Comparison of ENCODE assay signal across 7 mouse cellular contexts in genomic region chr14:50061590-50061954, GRCm38 (mm10). TPM values are rescaled to one million over a fixed set of nuclear protein-coding genes. Genes with fewer than 3 reads are reported as not detected.
A peak's percentile ranks its signal among the peaks of the same experiment; 100 is the strongest.
DNase-seq lines count a peak whose midpoint lies in the region; ATAC-seq and TF ChIP-seq lines count a peak whose summit lies in the region.

No protein-coding gene starts in this region.

- H3K9ac ChIP-seq in embryonic facial prominence, embryonic 11.5 days (replicated peaks; ENCODE audit: low read length): peak overlapping the region; percentile 80
- peak overlapping the region; percentile 68 for H3K9ac ChIP-seq in forebrain, embryonic 16.5 days (replicated peaks; ENCODE audit: low read depth, low read length)
- H3K9ac ChIP-seq in liver, embryonic 13.5 days: peak overlapping the region; percentile 68
- H3K9ac ChIP-seq in stomach, postnatal 0 days (ENCODE audit: low read length): peak overlapping the region; percentile 54

- H3K4me1 ChIP-seq in lung, adult 2 months (ENCODE audit: control insufficient read depth, insufficient read depth, low read length): no peaks in the 10 kb centered on the region
- H3K4me1 ChIP-seq in embryonic facial prominence, embryonic 11.5 days (ENCODE audit: control insufficient read depth, insufficient read depth, low read length): no peaks in the 10 kb centered on the region
- peaks cover 5% of the 10 kb centered on the region for H3K4me1 ChIP-seq in forebrain, embryonic 16.5 days (replicated peaks; ENCODE audit: control insufficient read depth, insufficient read depth, low read length)
- H3K4me1 ChIP-seq in liver, embryonic 13.5 days (replicated peaks): peaks cover 5% of the 10 kb centered on the region; the same call in 1 of the 2 replicates
- no peaks in the 10 kb centered on the region for H3K4me1 ChIP-seq in stomach, postnatal 0 days (replicated peaks; ENCODE audit: control insufficient read depth, insufficient read depth)

- H3K4me2 ChIP-seq in embryonic facial prominence, embryonic 11.5 days (ENCODE audit: low read depth, low read length): peak overlapping the region; percentile 56
- peak overlapping the region; percentile 71 for H3K4me2 ChIP-seq in forebrain, embryonic 16.5 days (ENCODE audit: low read length)
- H3K4me2 ChIP-seq in liver, embryonic 13.5 days: peak overlapping the region; percentile 90
- peak overlapping the region; percentile 92 for H3K4me2 ChIP-seq in stomach, postnatal 0 days (replicated peaks; ENCODE audit: low read depth)

- H3K27me3 ChIP-seq in embryonic facial prominence, embryonic 11.5 days (ENCODE audit: control insufficient read depth, insufficient read depth, low read length): no peaks in the 10 kb centered on the region
- H3K27me3 ChIP-seq in forebrain, embryonic 16.5 days (replicated peaks; ENCODE audit: control insufficient read depth, insufficient read depth, low read length): no peaks in the 10 kb centered on the region
- no peaks in the 10 kb centered on the region for H3K27me3 ChIP-seq in liver, embryonic 13.5 days
- H3K27me3 ChIP-seq in stomach, postnatal 0 days (ENCODE audit: control insufficient read depth, insufficient read depth, low read length): no peaks in the 10 kb centered on the region

- no peak for TF ChIP-seq POLR2A in lung, adult 2 months (IDR thresholded peaks at IDR 0.05; ENCODE audit: borderline replicate concordance, extremely low read depth, low read depth, low read length)

- no peak for DNase-seq in lung, adult 2 months
- no peak for DNase-seq in lung, adult 18-20 months
- no peak for DNase-seq in embryonic facial prominence, embryonic 11.5 days (ENCODE audit: low spot score)
- no peak for DNase-seq in liver, embryonic 13.5 days
- DNase-seq in stomach, postnatal 0 days (ENCODE audit: low spot score): no peak
- DNase-seq in natural killer cell, adult 2 months (ENCODE audit: low spot score in 2 of 2): no peak

- no peak for TF ChIP-seq EP300 in stomach, postnatal 0 days (optimal IDR thresholded peaks at IDR 0.05)

- 1% methylated on average over 13 of the region's 13 CpGs for WGBS in lung, adult 2 months
- 0% methylated on average over 13 of the region's 13 CpGs for WGBS in embryonic facial prominence, embryonic 11.5 days
- 0% methylated on average over 13 of the region's 13 CpGs for WGBS in forebrain, embryonic 16.5 days
- WGBS in liver, embryonic 13.5 days (ENCODE audit: insufficient replicate concordance): 0% methylated on average over 13 of the region's 13 CpGs
- 0% methylated on average over 11 of the region's 13 CpGs for WGBS in stomach, postnatal 0 days

- no peak for TF ChIP-seq CTCF in lung, adult 2 months (IDR thresholded peaks at IDR 0.05; ENCODE audit: insufficient read depth, low read length)
- no peak for TF ChIP-seq CTCF in stomach, postnatal 0 days (IDR thresholded peaks at IDR 0.05; ENCODE audit: low read depth)

- no peaks in the 10 kb centered on the region for H3K9me3 ChIP-seq in embryonic facial prominence, embryonic 11.5 days (replicated peaks; ENCODE audit: control insufficient read depth, low read length)
- no peaks in the 10 kb centered on the region for H3K9me3 ChIP-seq in forebrain, embryonic 16.5 days (ENCODE audit: control insufficient read depth, low read length)
- no peaks in the 10 kb centered on the region for H3K9me3 ChIP-seq in liver, embryonic 13.5 days (replicated peaks)
- H3K9me3 ChIP-seq in stomach, postnatal 0 days (ENCODE audit: control insufficient read depth, low read length): no peaks in the 10 kb centered on the region

- H3K27ac ChIP-seq in embryonic facial prominence, embryonic 11.5 days (replicated peaks; ENCODE audit: low read depth, low read length): peak overlapping the region; percentile 87
- no peak overlapping the region for H3K27ac ChIP-seq in forebrain, embryonic 16.5 days (ENCODE audit: low read length)
- H3K27ac ChIP-seq in liver, embryonic 13.5 days: no peak overlapping the region
- H3K27ac ChIP-seq in stomach, postnatal 0 days (replicated peaks): no peak overlapping the region

- ATAC-seq in embryonic facial prominence, embryonic 11.5 days (replicated peaks; ENCODE audit: insufficient number of reproducible peaks, low FRiP score, low TSS enrichment, low read depth): peak; percentile 40; the same call in 1 of the 2 replicates
- ATAC-seq in forebrain, embryonic 16.5 days: peak; percentile 23
- peak; percentile 4; the same call in 1 of the 2 replicates for ATAC-seq in liver, embryonic 13.5 days (ENCODE audit: low read depth)
- no peak for ATAC-seq in stomach, postnatal 0 days (ENCODE audit: low FRiP score, low TSS enrichment)

- H3K4me3 ChIP-seq in lung, adult 2 months (replicated peaks; ENCODE audit: extremely low read depth, low read depth, low read length): peak overlapping the region; percentile 1
- peak overlapping the region; percentile 49 for H3K4me3 ChIP-seq in embryonic facial prominence, embryonic 11.5 days (ENCODE audit: low read depth, low read length)
- H3K4me3 ChIP-seq in forebrain, embryonic 16.5 days (replicated peaks; ENCODE audit: low read length): peak overlapping the region; percentile 90
- peak overlapping the region; percentile 70 for H3K4me3 ChIP-seq in liver, embryonic 13.5 days (replicated peaks)
- H3K4me3 ChIP-seq in stomach, postnatal 0 days (ENCODE audit: low read depth, low read length): peak overlapping the region; percentile 65

- no peaks in the 10 kb centered on the region for H3K36me3 ChIP-seq in embryonic facial prominence, embryonic 11.5 days (replicated peaks; ENCODE audit: control insufficient read depth, insufficient read depth, low read depth, low read length)
- H3K36me3 ChIP-seq in forebrain, embryonic 16.5 days (ENCODE audit: control insufficient read depth, insufficient read depth): no peaks in the 10 kb centered on the region
- H3K36me3 ChIP-seq in liver, embryonic 13.5 days: no peaks in the 10 kb centered on the region
- no peaks in the 10 kb centered on the region for H3K36me3 ChIP-seq in stomach, postnatal 0 days (ENCODE audit: control insufficient read depth, insufficient read depth, low read length)

RNA-seq across cellular contexts. Expression of gene Olfr725, which starts 21.4 kb away (rescaled TPM):
- not detected in 2 replicates for polyA plus RNA-seq in lung, adult 2 months (2012; rRNA removed)
- polyA plus RNA-seq in embryonic facial prominence, embryonic 11.5 days (2014; fragmentation: Nextera tagmentation; extraction: Ambion mirVana): not detected in 2 replicates
- polyA plus RNA-seq in forebrain, embryonic 16.5 days (2015; fragmentation: Nextera tagmentation; extraction: Ambion mirVana): not detected in 2 replicates
- polyA plus RNA-seq in liver, embryonic 13.5 days (2015; fragmentation: Nextera tagmentation; extraction: Ambion mirVana): not detected in 2 replicates
- not detected in 2 replicates for polyA plus RNA-seq in stomach, postnatal 0 days (2015; fragmentation: Nextera tagmentation; extraction: Ambion mirVana)

RNA-seq across cellular contexts. Expression of gene Olfr726, which starts 29.2 kb away (rescaled TPM):
- polyA plus RNA-seq in lung, adult 2 months (2012; rRNA removed): not detected in 2 replicates
- not detected in 2 replicates for polyA plus RNA-seq in embryonic facial prominence, embryonic 11.5 days (2014; fragmentation: Nextera tagmentation; extraction: Ambion mirVana)
- not detected in 2 replicates for polyA plus RNA-seq in forebrain, embryonic 16.5 days (2015; fragmentation: Nextera tagmentation; extraction: Ambion mirVana)
- polyA plus RNA-seq in liver, embryonic 13.5 days (2015; fragmentation: Nextera tagmentation; extraction: Ambion mirVana): not detected in 2 replicates
- polyA plus RNA-seq in stomach, postnatal 0 days (2015; fragmentation: Nextera tagmentation; extraction: Ambion mirVana): not detected in 2 replicates

Comparison
In these comparisons a context has a peak if more than half of its experiments do, and no peak if none do; other contexts are left out.
1. H3K4me3 ChIP-seq: peak in every context shown above with its lines; median percentile 90 in forebrain, embryonic 16.5 days; 70 in liver, embryonic 13.5 days; 65 in stomach, postnatal 0 days; 49 in embryonic facial prominence, embryonic 11.5 days; 1 in lung, adult 2 months.